Mouse (Mus musculus) bone marrow, adult 2 months (tissue): ENCODE data around the gene Tmem210.

Experiments used
- CTCF ChIP-seq: fragments of 200-500 bp; IDR thresholded peaks from 2 replicates; pipeline ENCODE4 v1.5.1; 2011; ENCODE audit warnings: low read length, control low read depth; ENCODE audit not compliant: control insufficient read depth, insufficient read depth
- POLR2A ChIP-seq: fragments of 200-500 bp; IDR thresholded peaks from 2 replicates; pipeline ENCODE4 v1.6.1; 2011; ENCODE audit warnings: low read depth, mild to moderate bottlenecking, control low read depth, low read length, borderline replicate concordance; ENCODE audit not compliant: control insufficient read depth

- no peak for TF ChIP-seq POLR2A
- no peak for TF ChIP-seq CTCF
Measured at GRCm38 (mm10) chr2:25318971-25319773, 31.2 kb downstream of the Tmem210 start, which contains the start of gene Grin1.
